Mouse (Mus musculus) hindlimb bud, embryonic 11.5 days (tissue): ENCODE data around the gene Krtap29-1.

ENCODE experiments used
- DNase-seq: peaks from one replicate; pipeline ENCODE4 v3.0.0-alpha.2; 2012; ENCODE audit warnings: low read depth, low spot score; ENCODE audit errors: extremely low spot score

Gene Krtap29-1

DNA sequence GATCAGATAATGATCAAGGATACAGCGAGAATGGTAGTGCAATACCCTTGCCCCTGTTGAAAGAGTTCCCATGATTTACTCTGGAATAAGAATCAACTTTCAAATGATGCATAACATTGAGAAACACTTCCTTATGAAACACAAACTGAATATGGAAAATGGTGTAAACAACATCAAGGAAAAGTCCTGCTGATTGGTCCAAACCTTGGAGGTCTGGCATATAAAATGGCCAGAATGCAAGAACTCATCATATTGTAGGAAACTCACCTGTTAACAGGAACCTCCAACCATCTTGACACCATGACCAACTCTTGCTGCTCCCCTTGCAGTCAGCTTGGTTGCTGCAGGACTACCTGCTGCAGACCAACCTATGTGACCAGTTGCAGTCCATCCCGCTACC lies 30.7 kb downstream of the Krtap29-1 start, which contains the start of gene Krtap9-5:
Gene Krtap9-5, plus strand, starts transcription at position 301 of the 400 bp plus-strand sequence.
- no peak for DNase-seq

GRCm38 (mm10) chr11:99937751-99938264 lies 41.0 kb downstream of the Krtap29-1 start:
- no peak for DNase-seq

DNA sequence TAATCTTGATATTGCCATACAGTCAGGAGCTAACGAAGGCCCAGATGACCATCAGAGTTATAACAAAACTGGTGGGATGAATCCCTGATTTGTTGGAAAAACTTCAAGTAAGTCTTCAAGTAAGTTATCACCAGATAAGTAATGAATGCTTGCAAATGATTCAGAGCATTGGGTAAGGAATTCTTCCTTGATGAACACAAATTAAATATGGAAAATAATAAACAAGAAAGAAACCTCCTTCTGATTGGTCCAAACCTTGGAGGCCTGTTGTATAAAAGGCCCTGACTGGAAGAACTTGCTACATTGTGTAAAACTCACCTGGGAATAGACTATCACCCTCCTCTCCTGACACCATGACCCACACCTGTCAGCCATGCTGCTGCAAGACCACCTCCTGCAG lies 42.9 kb downstream of the Krtap29-1 start, which contains the start of gene Krtap31-2:
Gene Krtap31-2, plus strand, starts transcription at position 301 of the 400 bp plus-strand sequence.
- no peak for DNase-seq
